Mouse (Mus musculus) MEL (cell line): ENCODE data around the gene Lap3. TPM values are rescaled to one million over a fixed set of nuclear protein-coding genes. Genes with fewer than 3 reads are reported as not detected.
A peak's percentile ranks its signal among the peaks of the same experiment; 100 is the strongest.

Source experiments
- DNase-seq: peaks from one replicate; pipeline ENCODE4 v3.0.0; 2011; ENCODE audit warnings: low read depth, low spot score
- H3K27ac ChIP-seq: 2 replicates; pipeline ENCODE4 v1.5.1; 2012; ENCODE audit warnings: low read depth, mild to moderate bottlenecking, control low read depth, low read length, moderate library complexity; ENCODE audit not compliant: control insufficient read depth
- H3K27me3 ChIP-seq, 2 experiments: fragments of 150-350 bp in 1 of 2; sonication (generic) in 1 of 2; 2 replicates each; pipeline ENCODE4 v1.6.1; 2012; ENCODE audit warnings: low read length in 2 of 2, mild to moderate bottlenecking in 2 of 2, improper control_type of control experiment in 1 of 2, moderate library complexity in 1 of 2; ENCODE audit not compliant: insufficient read depth in 2 of 2, control insufficient read depth in 1 of 2
- H3K36me3 ChIP-seq, 2 experiments: 2 replicates each; pipeline ENCODE4 v1.6.1; 2012 to 2014; ENCODE audit warnings: low read length in 2 of 2, improper control_type of control experiment in 1 of 2, inconsistent platforms in 1 of 2, mild to moderate bottlenecking in 1 of 2; ENCODE audit not compliant: insufficient read depth in 2 of 2, control insufficient read depth in 1 of 2
- H3K4me1 ChIP-seq, 2 experiments: fragments of 150-350 bp in 1 of 2; sonication (generic) in 1 of 2; 2 replicates each; pipeline ENCODE4 v1.6.1; 2012; ENCODE audit warnings: low read length in 2 of 2, improper control_type of control experiment in 1 of 2, mild to moderate bottlenecking in 1 of 2; ENCODE audit not compliant: insufficient read depth in 2 of 2, control insufficient read depth in 1 of 2
- H3K4me3 ChIP-seq, 2 experiments: fragments of 150-350 bp in 1 of 2; sonication (generic) in 1 of 2; 2 replicates each; pipeline ENCODE4 v1.5.1; 2012; ENCODE audit warnings: low read depth in 2 of 2, low read length in 2 of 2, mild to moderate bottlenecking in 2 of 2, moderate library complexity in 2 of 2, control low read depth in 1 of 2, improper control_type of control experiment in 1 of 2; ENCODE audit not compliant: control insufficient read depth in 1 of 2, insufficient read depth in 1 of 2
- H3K79me2 ChIP-seq: 2 replicates; pipeline ENCODE4 v1.6.1; 2012; ENCODE audit warnings: mild to moderate bottlenecking, low read length, moderate library complexity; ENCODE audit not compliant: control insufficient read depth, poor library complexity, insufficient read depth
- H3K9ac ChIP-seq: 2 replicates; pipeline ENCODE4 v1.6.1; 2012; ENCODE audit warnings: low read depth, mild to moderate bottlenecking, control low read depth, low read length, moderate library complexity; ENCODE audit not compliant: control insufficient read depth, poor library complexity, severe bottlenecking
- H3K9me3 ChIP-seq: fragments of 150-350 bp; sonication (generic); replicated peaks from 2 replicates; pipeline ENCODE4 v1.6.1; 2012; ENCODE audit warnings: mild to moderate bottlenecking, low read length, improper control_type of control experiment, moderate library complexity; ENCODE audit not compliant: insufficient read depth
- E2F4 ChIP-seq: IDR thresholded peaks from 2 replicates; pipeline ENCODE4 v1.6.1; 2011; ENCODE audit warnings: low read depth, low read length, improper control_type of control experiment, borderline replicate concordance
- ELF1 ChIP-seq: IDR thresholded peaks from 2 replicates; pipeline ENCODE4 v1.6.1; 2014; ENCODE audit warnings: low read depth, mild to moderate bottlenecking, inconsistent platforms, low read length, improper control_type of control experiment, moderate library complexity
- GABPA ChIP-seq: IDR thresholded peaks from 2 replicates; pipeline ENCODE4 v1.6.1; 2012; ENCODE audit warnings: low read depth, mild to moderate bottlenecking, inconsistent platforms, low read length, improper control_type of control experiment, moderate library complexity
- GATA1 ChIP-seq: IDR thresholded peaks from 2 replicates; pipeline ENCODE4 v1.6.1; 2011; ENCODE audit warnings: low read depth, low read length, improper control_type of control experiment
- JUND ChIP-seq: IDR thresholded peaks from 2 replicates; pipeline ENCODE4 v1.6.1; 2011; ENCODE audit warnings: low read depth, mild to moderate bottlenecking, improper control_type of control experiment, low read length
- MEF2A ChIP-seq: IDR thresholded peaks from 2 replicates; pipeline ENCODE4 v1.6.1; 2014; ENCODE audit warnings: low read depth, mild to moderate bottlenecking, inconsistent platforms, low read length, improper control_type of control experiment; ENCODE audit not compliant: poor library complexity, insufficient replicate concordance, severe bottlenecking; ENCODE audit errors: extremely low read depth
- MYC ChIP-seq: IDR thresholded peaks from 2 replicates; pipeline ENCODE4 v1.6.1; 2011; ENCODE audit warnings: low read depth, mild to moderate bottlenecking, low read length, improper control_type of control experiment, moderate library complexity
- RCOR1 ChIP-seq: IDR thresholded peaks from 2 replicates; pipeline ENCODE4 v1.6.1; 2012; ENCODE audit warnings: low read depth, mild to moderate bottlenecking, inconsistent platforms, low read length, improper control_type of control experiment
- SMC3 ChIP-seq: IDR thresholded peaks from 2 replicates; pipeline ENCODE4 v1.6.1; 2011; ENCODE audit warnings: low read depth, low read length, improper control_type of control experiment
- TBP ChIP-seq: IDR thresholded peaks from 2 replicates; pipeline ENCODE4 v1.8.0; 2011; ENCODE audit warnings: low read depth, low read length, improper control_type of control experiment
- USF1 ChIP-seq: IDR thresholded peaks from 2 replicates; pipeline ENCODE4 v1.6.1; 2014; ENCODE audit warnings: low read depth, mild to moderate bottlenecking, inconsistent platforms, low read length, improper control_type of control experiment, moderate library complexity
- ZC3H11A ChIP-seq: IDR thresholded peaks from 2 replicates; pipeline ENCODE4 v1.6.1; 2012; ENCODE audit warnings: low read depth, mild to moderate bottlenecking, inconsistent platforms, low read length, improper control_type of control experiment
- ZMIZ1 ChIP-seq: IDR thresholded peaks from 2 replicates; pipeline ENCODE4 v1.6.1; 2012; ENCODE audit warnings: low read depth, mild to moderate bottlenecking, inconsistent platforms, low read length, improper control_type of control experiment, moderate library complexity
- polyA plus RNA-seq, 2 experiments: library from polyadenylated mRNA; stranded (reverse) in 1 of 2; unstranded in 1 of 2; fragments of >175 nt in 1 of 2; fragments of >200 nt in 1 of 2; gene quantifications; 2 replicates each; pipeline versions ENCODE4 v1.2.1 to v1.2.4; 2012; ENCODE audit warnings: low replicate concordance in 2 of 2, low read depth in 1 of 2; ENCODE audit not compliant: insufficient read length in 2 of 2, insufficient read depth in 1 of 2, missing spikeins in 1 of 2
- total RNA-seq: library from RNA; depleted of rRNA; stranded (reverse); fragments of 300-350 nt; gene quantifications from 2 replicates; pipeline ENCODE4 v1.2.3, GENCODE M21; 2012

Lap3 gene
- total and polyA plus RNA-seq, 3 experiments = 172 to 213 (median 205) TPM

DNA sequence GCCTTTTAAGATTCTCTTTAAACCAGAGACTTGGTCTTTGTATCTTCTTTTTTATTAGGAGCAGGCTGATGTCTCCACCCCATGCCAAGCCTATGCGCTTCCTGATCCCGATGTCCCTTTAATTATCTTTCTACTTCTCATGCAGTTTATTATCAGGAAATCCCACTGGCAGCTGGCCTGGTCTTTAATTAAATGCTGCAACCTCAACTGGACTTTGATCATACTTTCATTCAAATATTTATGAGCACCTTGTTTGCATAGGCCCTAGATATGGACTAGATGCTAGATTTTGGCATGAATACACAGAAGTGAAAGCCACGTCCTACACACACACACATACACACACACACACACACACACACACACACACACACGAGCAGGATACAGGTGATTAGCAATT lies 1.4 kb upstream of the Lap3 start:
- no peak for TF ChIP-seq GABPA
- no peak for TF ChIP-seq ELF1
- no peak for TF ChIP-seq JUND
- TF ChIP-seq E2F4 = no peak
- no peak for TF ChIP-seq USF1
- no peak for TF ChIP-seq MEF2A
- no peak for TF ChIP-seq ZMIZ1
- peaks cover 7 to 20% of the 10 kb centered on the region in 2 experiments for H3K4me1 ChIP-seq
- no peak overlapping the region for H3K27ac ChIP-seq

GRCm38 (mm10) chr5:45494093-45494755 lies 1.1 kb downstream of the Lap3 start:
- peak overlapping the region; percentile 78 for H3K9ac ChIP-seq
- H3K27me3 ChIP-seq = peaks cover 2 to 3% of the 10 kb centered on the region in 2 experiments; a peak in 3 of 4 replicates
- DNase-seq = peak; percentile 57
- H3K27ac ChIP-seq = no peak overlapping the region; the same call in 1 of the 2 replicates
- TF ChIP-seq SMC3 = no peak
- TF ChIP-seq MYC = 0 out of 2 replicates have a peak, but pooled peaks have one; percentile 3
- TF ChIP-seq MEF2A = no peak
- no peak for TF ChIP-seq RCOR1
- TF ChIP-seq TBP = no peak
- TF ChIP-seq USF1 = no peak
- TF ChIP-seq, all 39 proteins: peak for 1
- H3K9me3 ChIP-seq = no peaks in the 10 kb centered on the region
- peaks cover 7 to 20% of the 10 kb centered on the region in 2 experiments for H3K4me1 ChIP-seq
- peak overlapping the region; percentile 77 to 88 for H3K4me3 ChIP-seq
- peaks cover 4 to 29% of the 10 kb centered on the region in 2 experiments for H3K36me3 ChIP-seq
- peaks cover 26% of the 10 kb centered on the region for H3K79me2 ChIP-seq

More for the DNA sequence above, 1.4 kb upstream of the Lap3 start:
- peaks cover 0 to 29% of the 10 kb centered on the region in 2 experiments; a peak in 2 of 4 replicates for H3K36me3 ChIP-seq
- H3K9ac ChIP-seq = no peak overlapping the region
- DNase-seq = no peak
- H3K4me3 ChIP-seq = peak overlapping the region in 1 of 2 experiments; percentile 21; a peak in 1 of 4 replicates
- peaks cover 26% of the 10 kb centered on the region for H3K79me2 ChIP-seq
- H3K9me3 ChIP-seq = no peaks in the 10 kb centered on the region
- peaks cover 2 to 22% of the 10 kb centered on the region in 2 experiments; a peak in 3 of 4 replicates for H3K27me3 ChIP-seq

GRCm38 (mm10) chr5:45495429-45495975 lies 2.3 kb downstream of the Lap3 start:
- no peak for DNase-seq
- TF ChIP-seq JUND = no peak
- TF ChIP-seq MYC = no peak
- TF ChIP-seq ZC3H11A = no peak
- 0 out of 2 replicates have a peak, but pooled peaks have one; percentile 14 for TF ChIP-seq GATA1
- H3K9me3 ChIP-seq = no peaks in the 10 kb centered on the region
- no peak overlapping the region for H3K4me3 ChIP-seq
- peaks cover 0 to 2% of the 10 kb centered on the region in 2 experiments; a peak in 1 of 4 replicates for H3K27me3 ChIP-seq
- peaks cover 6 to 29% of the 10 kb centered on the region in 2 experiments for H3K36me3 ChIP-seq
- no peak overlapping the region for H3K9ac ChIP-seq
- H3K4me1 ChIP-seq = peaks cover 7 to 20% of the 10 kb centered on the region in 2 experiments
- H3K27ac ChIP-seq = no peak overlapping the region
- H3K79me2 ChIP-seq = peaks cover 26% of the 10 kb centered on the region
